Mouse (Mus musculus) large intestine, adult 2 months (tissue): ENCODE measurements around the gene Smurf1. TPM values are rescaled to one million over a fixed set of nuclear protein-coding genes. Genes with fewer than 3 reads are reported as not detected.

Experiments used
- DNase-seq: peaks from one replicate; pipeline ENCODE4 v3.0.0-alpha.2; 2012; ENCODE audit warnings: low read depth, low spot score
- WGBS: fragments of 180-500 bp; shearing (Covaris S2); methylation state at CpG from one replicate; pipeline ENCODE4 v1.1.7; 2018; 5-methylcytosine and 5-hydroxymethylcytosine counted together
- polyA plus RNA-seq: library from polyadenylated mRNA; depleted of rRNA; stranded (reverse); fragments of >200 nt; gene quantifications from 2 replicates; pipeline ENCODE4 v1.2.3, GENCODE M21; 2012

The Smurf1 gene
- polyA plus RNA-seq, 1 experiment = 11.6 TPM

DNA sequence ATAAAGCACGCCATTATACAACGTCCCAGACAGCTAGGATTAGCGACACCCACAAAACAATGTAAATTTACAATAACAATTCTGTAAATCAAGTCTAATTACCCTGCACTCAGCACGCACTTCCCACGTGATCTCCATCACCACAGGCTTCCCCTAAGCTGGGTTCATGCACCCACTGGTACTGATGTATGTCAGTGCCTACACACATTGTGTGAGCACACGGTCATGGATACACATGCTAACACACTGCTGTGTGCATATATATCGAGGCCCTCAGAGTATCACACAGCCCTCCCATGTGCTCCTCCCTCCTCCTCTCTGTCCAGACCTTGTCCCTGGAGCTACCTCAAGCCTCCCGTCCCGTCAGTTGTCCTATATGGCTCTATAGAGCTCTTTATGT, 46.5 kb downstream of the Smurf1 start:
- 81% methylated on average over 9 of the region's 9 CpGs for WGBS
- DNase-seq = no peak

DNA sequence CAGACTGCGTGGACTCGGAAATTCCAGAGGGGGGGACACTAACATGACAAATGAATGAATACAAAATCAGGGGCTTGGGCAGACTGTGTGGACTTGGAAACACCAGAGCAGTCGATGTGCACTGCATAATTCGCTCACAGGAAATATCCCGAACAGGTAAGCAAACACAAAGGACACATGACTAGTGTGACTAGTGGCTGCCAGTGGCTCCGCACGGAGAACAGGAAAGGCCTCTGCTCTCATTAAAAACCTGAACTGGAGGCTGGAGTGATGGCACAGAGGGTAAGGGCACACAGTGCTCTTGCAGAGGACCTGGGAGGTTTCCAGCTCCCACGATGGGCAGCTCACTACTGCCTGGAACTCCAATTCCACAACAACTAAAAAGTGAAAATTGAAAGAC, 47.4 kb downstream of the Smurf1 start:
- DNase-seq = no peak
- WGBS = 61% methylated on average over 8 of the region's 8 CpGs

GRCm38 (mm10) chr5:144917172-144917571, 48.5 kb downstream of the Smurf1 start:
- whole genome bisulfite sequencing = 82% methylated on average over 6 of the region's 6 CpGs
- DNase-seq = no peak

GRCm38 (mm10) chr5:144915828-144916227, 49.8 kb downstream of the Smurf1 start:
- WGBS = 68% methylated on average over 5 of the region's 5 CpGs

GRCm38 (mm10) chr5:144914433-144914906, 51.2 kb downstream of the Smurf1 start:
- 73% methylated on average over 7 of the region's 7 CpGs for WGBS

More at GRCm38 (mm10) chr5:144915828-144916227, 49.8 kb downstream of the Smurf1 start:
- DNase-seq = no peak

DNA sequence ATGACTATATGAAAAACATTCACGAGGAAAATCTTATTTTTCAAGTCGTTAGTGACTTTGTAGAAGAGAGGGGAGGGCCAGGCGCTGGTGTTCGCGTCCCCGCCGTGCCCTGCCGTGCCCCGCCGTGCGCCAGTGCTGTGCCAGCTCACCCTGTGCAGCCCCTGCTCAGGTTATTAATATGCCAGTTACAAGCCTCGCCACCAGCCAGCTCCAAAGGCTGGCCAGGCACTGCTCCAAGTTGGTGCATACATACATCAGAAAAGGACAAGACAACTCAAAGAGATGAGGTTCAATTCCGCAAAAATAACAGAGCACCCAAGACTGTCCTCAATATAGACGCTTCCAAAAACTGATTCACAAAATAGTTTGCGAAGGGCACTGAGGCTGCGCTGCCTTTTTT, 51.7 kb downstream of the Smurf1 start:
- WGBS = 85% methylated on average over 16 of the region's 16 CpGs
- DNase-seq = no peak

More at GRCm38 (mm10) chr5:144914433-144914906, 51.2 kb downstream of the Smurf1 start:
- DNase-seq = no peak

- no peak for DNase-seq
- WGBS = 58% methylated on average over 5 of the region's 5 CpGs
Observed at GRCm38 (mm10) chr5:144913361-144913760, 52.3 kb downstream of the Smurf1 start.

DNA sequence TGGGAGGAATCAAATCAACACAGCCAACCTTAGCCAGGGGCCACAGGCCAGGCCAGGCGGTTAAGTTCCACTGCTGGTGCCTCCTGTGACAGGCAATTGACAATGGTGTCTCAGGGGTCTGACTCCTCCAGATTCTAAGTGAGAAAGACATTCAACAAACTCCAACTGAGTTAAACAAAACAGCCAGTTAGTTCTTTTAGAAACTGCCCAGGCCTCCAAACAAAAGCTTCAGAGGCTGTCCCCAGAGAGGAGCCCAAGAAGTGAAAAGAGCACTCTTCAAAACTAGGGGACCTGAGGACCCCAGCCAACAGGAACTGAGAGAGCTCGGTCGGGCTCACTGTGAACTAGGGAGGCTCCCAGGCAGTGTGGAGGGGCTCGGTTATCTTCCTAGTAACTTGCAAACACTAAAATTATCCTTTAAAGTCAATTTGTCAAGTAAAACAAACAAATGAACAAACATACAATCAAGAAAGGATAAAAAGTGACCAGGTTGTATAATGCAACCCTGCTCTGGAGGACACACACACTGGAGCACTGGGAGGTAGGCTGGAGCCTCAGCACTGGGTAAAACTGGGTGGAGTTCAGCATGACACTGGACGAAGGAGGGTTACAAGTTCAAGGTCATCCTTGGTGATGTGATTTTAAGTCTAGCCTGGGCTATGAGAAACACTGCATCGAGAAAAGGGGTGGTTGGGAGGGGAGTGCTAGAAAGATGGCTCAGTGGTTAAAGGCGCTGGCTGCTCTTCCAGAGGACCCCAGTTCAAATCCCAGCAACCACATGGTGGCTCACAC, 52.9 kb downstream of the Smurf1 start:
- WGBS = 74% methylated on average over 7 of the region's 7 CpGs

DNA sequence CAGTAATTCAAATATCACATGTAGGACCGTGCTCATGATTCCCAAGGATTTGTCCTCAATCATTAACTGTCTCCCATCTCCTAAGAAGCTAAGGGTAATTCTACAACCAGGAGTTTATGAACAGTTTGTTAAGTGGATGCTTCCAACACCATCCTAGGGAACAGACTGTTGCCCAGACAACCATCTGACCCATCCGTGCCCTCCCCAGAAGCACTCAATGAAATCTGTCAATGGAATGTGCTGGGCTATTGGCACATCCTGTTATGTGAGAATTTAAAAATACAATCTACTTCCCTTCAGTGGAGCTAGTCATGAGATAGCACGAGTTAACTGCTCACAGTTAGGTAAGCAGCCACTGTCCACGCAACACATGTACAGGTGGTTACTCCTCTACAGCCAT, 56.1 kb downstream of the Smurf1 start:
- 83% methylated on average over 4 of the region's 4 CpGs for WGBS
- DNase-seq = no peak

More for the DNA sequence above, 52.9 kb downstream of the Smurf1 start:
- DNase-seq = no peak

DNA sequence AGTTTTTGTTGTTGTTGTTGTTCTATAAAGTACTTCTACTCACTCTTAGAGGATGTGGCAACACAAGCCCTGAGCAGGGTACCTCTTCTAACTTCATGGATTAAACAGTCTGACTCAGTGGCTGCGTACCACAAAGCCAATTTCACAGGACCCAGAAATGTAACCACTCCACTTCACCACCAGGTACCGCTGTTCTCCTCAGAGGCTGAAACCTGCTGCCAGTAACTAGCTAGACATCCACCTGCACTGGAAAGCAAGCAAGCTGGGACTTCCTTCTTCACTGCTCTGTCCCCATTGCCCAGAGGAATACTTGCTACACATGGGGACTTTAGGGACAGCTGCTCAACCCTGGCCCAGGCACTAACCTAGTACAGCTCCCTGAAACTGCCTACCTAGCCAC, 58.1 kb downstream of the Smurf1 start:
- DNase-seq = no peak
- 62% methylated on average over 2 of the region's 2 CpGs for WGBS

- DNase-seq = no peak
- 66% methylated on average over 12 of the region's 12 CpGs for WGBS
Observed at GRCm38 (mm10) chr5:144904356-144905134, 61.1 kb downstream of the Smurf1 start.

GRCm38 (mm10) chr5:144901791-144902190, 63.9 kb downstream of the Smurf1 start:
- WGBS = 71% methylated on average over 10 of the region's 10 CpGs
- no peak for DNase-seq

GRCm38 (mm10) chr5:144901035-144901434, 64.6 kb downstream of the Smurf1 start:
- WGBS = 92% methylated on average over 7 of the region's 7 CpGs

DNA sequence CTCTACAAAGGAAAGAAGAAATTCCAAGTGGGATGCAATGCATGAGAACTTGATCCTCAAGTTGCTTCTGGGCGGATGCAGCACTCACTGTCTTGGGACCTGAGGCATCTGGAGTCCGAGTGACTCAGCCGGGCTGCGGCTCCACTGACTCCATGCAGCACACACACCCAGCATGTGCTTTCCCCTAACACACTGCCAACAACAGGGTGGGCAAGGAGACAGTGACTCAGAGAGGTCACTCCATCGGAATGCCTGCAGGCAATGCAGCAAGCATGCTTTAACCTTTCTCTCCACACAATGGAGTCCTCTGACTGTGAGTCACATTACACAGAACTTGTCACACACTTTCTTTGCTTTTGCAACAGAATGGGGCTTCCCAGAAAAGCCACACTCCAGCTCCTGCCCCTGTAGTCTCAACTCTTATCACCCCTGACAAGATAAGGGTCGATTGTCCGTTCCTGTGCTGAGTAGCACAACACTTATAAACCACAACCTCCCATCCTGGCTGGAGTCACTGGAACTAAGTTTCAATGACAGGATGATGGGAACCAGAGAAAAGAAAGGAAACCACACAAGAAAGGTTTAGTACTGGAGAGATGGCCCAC, 67.1 kb downstream of the Smurf1 start:
- WGBS = 62% methylated on average over 7 of the region's 7 CpGs

More at GRCm38 (mm10) chr5:144901035-144901434, 64.6 kb downstream of the Smurf1 start:
- DNase-seq = no peak

DNA sequence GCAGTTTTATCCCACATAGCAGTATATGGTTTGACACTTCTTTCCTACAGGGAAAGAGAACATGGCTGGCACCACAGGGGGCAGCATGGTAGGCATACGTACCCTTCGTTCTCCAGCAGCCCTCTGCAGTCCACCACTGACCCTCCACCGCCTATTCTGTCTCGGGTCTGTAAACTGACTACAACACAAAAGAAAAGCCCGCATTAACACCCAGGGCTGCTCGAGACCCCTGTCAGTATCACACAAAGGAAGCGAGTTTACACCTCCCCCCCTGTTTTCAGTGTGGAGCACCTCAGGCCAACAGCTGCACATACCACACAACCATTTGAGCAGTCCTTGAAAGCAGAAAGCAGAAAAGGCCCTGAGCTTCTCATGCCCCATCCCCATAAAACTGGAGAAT, 67.8 kb downstream of the Smurf1 start:
- DNase-seq = no peak
- WGBS = 88% methylated on average over 7 of the region's 7 CpGs

More for the DNA sequence above, 67.1 kb downstream of the Smurf1 start:
- no peak for DNase-seq

GRCm38 (mm10) chr5:144891276-144891675, 74.4 kb downstream of the Smurf1 start:
- 83% methylated on average over 11 of the region's 11 CpGs for WGBS
- no peak for DNase-seq

DNA sequence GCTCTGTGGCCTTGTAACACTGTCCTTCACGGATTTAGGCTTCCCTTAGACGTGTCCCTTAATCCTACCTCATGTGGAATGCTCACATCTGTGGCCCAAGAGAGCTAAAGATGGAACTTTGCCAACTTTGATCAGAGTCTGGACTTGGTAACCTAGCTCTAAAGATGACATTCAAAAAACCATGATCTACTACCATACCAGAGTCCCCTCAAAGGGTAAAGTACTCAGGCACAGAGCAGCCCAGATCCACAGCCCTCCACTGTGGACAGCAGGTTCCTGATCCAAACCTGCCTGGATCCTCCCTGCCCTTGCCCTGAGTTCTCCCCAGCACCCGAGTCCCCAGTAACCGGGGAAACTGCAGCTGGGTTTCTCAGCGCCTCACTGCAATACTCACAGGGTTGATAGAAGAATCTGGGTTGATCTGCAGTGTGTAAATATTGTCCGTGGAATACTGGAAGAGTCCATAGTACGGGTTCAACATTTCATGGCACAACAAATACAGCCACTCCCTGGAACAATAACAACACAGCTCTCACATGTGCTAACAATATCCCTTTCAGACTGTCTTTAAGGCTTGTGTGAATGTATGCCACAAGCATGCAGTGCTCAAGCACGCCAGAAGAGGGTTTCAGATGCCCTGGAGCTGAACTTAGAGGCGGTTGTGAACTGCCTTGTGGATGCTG, 79.5 kb downstream of the Smurf1 start:
- peak; percentile 4 for DNase-seq
- WGBS = 63% methylated on average over 9 of the region's 9 CpGs

- 75% methylated on average over 13 of the region's 13 CpGs for WGBS
- DNase-seq = no peak
Observed at GRCm38 (mm10) chr5:144884629-144885217, 80.9 kb downstream of the Smurf1 start.

GRCm38 (mm10) chr5:144881670-144882399, 83.8 kb downstream of the Smurf1 start:
- no peak for DNase-seq
- WGBS = 91% methylated on average over 14 of the region's 14 CpGs
